Mouse (Mus musculus) Muller cell, postnatal 12 days (primary cell): Measurements from ENCODE around the gene Chst1.

Source experiments
- DNase-seq: peaks from one replicate; pipeline ENCODE4 v3.0.0-alpha.2; 2015; ENCODE audit errors: inconsistent ontology term

Gene Chst1

GRCm38 (mm10) chr2:92609704-92610379 is 10.3 kb downstream of the Chst1 start:
- no peak for DNase-seq

GRCm38 (mm10) chr2:92613645-92614044 is 14.1 kb downstream of the Chst1 start:
- no peak for DNase-seq

- DNase-seq = no peak
These were observed 14.6 kb downstream of the Chst1 start for GRCm38 (mm10) chr2:92614106-92614505.

GRCm38 (mm10) chr2:92617077-92617756 is 17.7 kb downstream of the Chst1 start:
- no peak for DNase-seq

GRCm38 (mm10) chr2:92618016-92618415 is 18.5 kb downstream of the Chst1 start:
- DNase-seq = no peak

- DNase-seq = peak; percentile 83
These were observed 28.1 kb downstream of the Chst1 start for GRCm38 (mm10) chr2:92627633-92628032.

GRCm38 (mm10) chr2:92630799-92631198 is 31.3 kb downstream of the Chst1 start:
- DNase-seq = no peak

- DNase-seq = no peak
These were observed 32.5 kb downstream of the Chst1 start for GRCm38 (mm10) chr2:92632027-92632426.

- no peak for DNase-seq
These were observed 41.0 kb downstream of the Chst1 start for GRCm38 (mm10) chr2:92640555-92640954.

GRCm38 (mm10) chr2:92645282-92646037 is 46.0 kb downstream of the Chst1 start:
- no peak for DNase-seq

- DNase-seq = no peak
These were observed 49.8 kb downstream of the Chst1 start for GRCm38 (mm10) chr2:92649154-92649801.

GRCm38 (mm10) chr2:92650428-92650827 is 50.9 kb downstream of the Chst1 start:
- DNase-seq = no peak

- DNase-seq = no peak
These were observed 51.8 kb downstream of the Chst1 start for GRCm38 (mm10) chr2:92651294-92651816.

- DNase-seq = no peak
These were observed 57.7 kb downstream of the Chst1 start for GRCm38 (mm10) chr2:92657189-92657588.

- DNase-seq = no peak
These were observed 59.0 kb downstream of the Chst1 start for GRCm38 (mm10) chr2:92658293-92659150.

- DNase-seq = no peak
These were observed 60.1 kb downstream of the Chst1 start for GRCm38 (mm10) chr2:92659491-92660035.

- no peak for DNase-seq
These were observed 63.1 kb downstream of the Chst1 start for GRCm38 (mm10) chr2:92662534-92663068.
